Mouse (Mus musculus): ENCODE data around the gene Gnai2. TPM values are rescaled to one million over a fixed set of nuclear protein-coding genes. Genes with fewer than 3 reads are reported as not detected.
A peak's percentile ranks its signal among the peaks of the same experiment; 100 is the strongest.

The Gnai2 gene
- polyA plus RNA-seq, 1 experiment from 2014 or later: 332 TPM

- H3K9ac ChIP-seq: peak overlapping the region; percentile 32; the same call in 1 of the 2 replicates
- peak overlapping the region; percentile 38 for H3K4me2 ChIP-seq
- no peaks in the 10 kb centered on the region for H3K27me3 ChIP-seq
- no peaks in the 10 kb centered on the region for H3K36me3 ChIP-seq
- H3K4me1 ChIP-seq (replicated peaks): peaks cover 83% of the 10 kb centered on the region
- no peak overlapping the region for H3K4me3 ChIP-seq
- H3K9me3 ChIP-seq: no peaks in the 10 kb centered on the region
- H3K27ac ChIP-seq (replicated peaks): peak overlapping the region; percentile 89
- 15% methylated on average over 20 of the region's 20 CpGs for whole genome bisulfite sequencing
- ATAC-seq (ENCODE audit: low FRiP score, low read depth): no peak
Observed at GRCm38 (mm10) chr9:107627387-107628255, 7.5 kb downstream of the Gnai2 start.

- H3K27ac ChIP-seq (replicated peaks): peak overlapping the region; percentile 89
- H3K4me1 ChIP-seq (replicated peaks): peaks cover 76% of the 10 kb centered on the region
- 0 out of 2 replicates have a peak overlapping the region, but pooled peaks have one; percentile 5 for H3K4me3 ChIP-seq
- 0% methylated on average over 2 of the region's 2 CpGs for WGBS
- peak overlapping the region; percentile 38 for H3K4me2 ChIP-seq
- no peaks in the 10 kb centered on the region for H3K27me3 ChIP-seq
- peak overlapping the region; percentile 32 for H3K9ac ChIP-seq
- H3K9me3 ChIP-seq: no peaks in the 10 kb centered on the region
- ATAC-seq (ENCODE audit: low FRiP score, low read depth): peak; percentile 55
- H3K36me3 ChIP-seq: no peaks in the 10 kb centered on the region
Observed at GRCm38 (mm10) chr9:107626844-107627277, 8.3 kb downstream of the Gnai2 start.

- Histone ChIP-seq H3K27ac (replicated peaks) (peak overlapping the region; percentile 89), H3K9me3 (no peaks in the 10 kb centered on the region), H3K27me3 (no peaks in the 10 kb centered on the region), H3K4me3 (peak overlapping the region; percentile 5; the same call in 1 of the 2 replicates), H3K4me2 (peak overlapping the region; percentile 38), H3K4me1 (replicated peaks) (peaks cover 70% of the 10 kb centered on the region), H3K9ac (peak overlapping the region; percentile 32; the same call in 1 of the 2 replicates), H3K36me3 (no peaks in the 10 kb centered on the region)
- peak; percentile 12 for ATAC-seq (ENCODE audit: low FRiP score, low read depth)
- 26% methylated on average over 15 of the region's 15 CpGs for WGBS
Observed at GRCm38 (mm10) chr9:107626158-107626843, 8.9 kb downstream of the Gnai2 start.

GRCm38 (mm10) chr9:107625351-107626128, 9.6 kb downstream of the Gnai2 start:
- Histone ChIP-seq H3K27me3 (no peaks in the 10 kb centered on the region), H3K4me1 (replicated peaks) (peaks cover 62% of the 10 kb centered on the region), H3K27ac (replicated peaks) (peak overlapping the region; percentile 89), H3K4me3 (no peak overlapping the region), H3K9ac (no peak overlapping the region), H3K4me2 (0 out of 2 replicates have a peak overlapping the region, but pooled peaks have one; percentile 38), H3K9me3 (no peaks in the 10 kb centered on the region), H3K36me3 (no peaks in the 10 kb centered on the region)
- ATAC-seq (ENCODE audit: low FRiP score, low read depth): no peak
- WGBS: 82% methylated on average over 12 of the region's 12 CpGs

- H3K27me3 ChIP-seq: no peaks in the 10 kb centered on the region
- WGBS: 71% methylated on average over 3 of the region's 3 CpGs
- H3K4me1 ChIP-seq (replicated peaks): peaks cover 61% of the 10 kb centered on the region
- no peak overlapping the region for H3K4me2 ChIP-seq
- no peaks in the 10 kb centered on the region for H3K9me3 ChIP-seq
- H3K36me3 ChIP-seq: peaks cover 3% of the 10 kb centered on the region
- H3K27ac ChIP-seq (replicated peaks): peak overlapping the region; percentile 89
- ATAC-seq (ENCODE audit: low FRiP score, low read depth): no peak
- H3K4me3 ChIP-seq: no peak overlapping the region
- H3K9ac ChIP-seq: no peak overlapping the region
Observed at GRCm38 (mm10) chr9:107624951-107625350, 10.2 kb downstream of the Gnai2 start.

GRCm38 (mm10) chr9:107624539-107624938, 10.6 kb downstream of the Gnai2 start:
- Histone ChIP-seq H3K4me3 (no peak overlapping the region), H3K9ac (no peak overlapping the region), H3K4me2 (no peak overlapping the region), H3K27ac (replicated peaks) (peak overlapping the region; percentile 89), H3K36me3 (peaks cover 7% of the 10 kb centered on the region), H3K9me3 (no peaks in the 10 kb centered on the region), H3K4me1 (replicated peaks) (peaks cover 61% of the 10 kb centered on the region), H3K27me3 (no peaks in the 10 kb centered on the region)
- WGBS: 52% methylated on average over 5 of the region's 5 CpGs
- ATAC-seq (ENCODE audit: low FRiP score, low read depth): no peak

- no peak for ATAC-seq (ENCODE audit: low FRiP score, low read depth)
- no peak overlapping the region for H3K9ac ChIP-seq
- peaks cover 39% of the 10 kb centered on the region for H3K4me1 ChIP-seq (replicated peaks)
- H3K4me3 ChIP-seq: no peak overlapping the region
- H3K27ac ChIP-seq (replicated peaks): no peak overlapping the region
- no peaks in the 10 kb centered on the region for H3K27me3 ChIP-seq
- no peaks in the 10 kb centered on the region for H3K9me3 ChIP-seq
- H3K36me3 ChIP-seq: peaks cover 37% of the 10 kb centered on the region
- no peak overlapping the region for H3K4me2 ChIP-seq
Observed at GRCm38 (mm10) chr9:107620954-107621353, 14.2 kb downstream of the Gnai2 start.

GRCm38 (mm10) chr9:107619546-107619879, 15.7 kb downstream of the Gnai2 start:
- 71% methylated on average over 13 of the region's 13 CpGs for WGBS
- Histone ChIP-seq H3K27me3 (no peaks in the 10 kb centered on the region), H3K36me3 (peaks cover 48% of the 10 kb centered on the region), H3K9ac (no peak overlapping the region), H3K9me3 (no peaks in the 10 kb centered on the region), H3K27ac (replicated peaks) (peak overlapping the region; percentile 59), H3K4me3 (no peak overlapping the region), H3K4me1 (replicated peaks) (peaks cover 24% of the 10 kb centered on the region), H3K4me2 (no peak overlapping the region)
- ATAC-seq (ENCODE audit: low FRiP score, low read depth): no peak

- ATAC-seq (ENCODE audit: low FRiP score, low read depth): 0 out of 2 replicates have a peak, but pooled peaks have one; percentile 8
- WGBS: 44% methylated on average over 13 of the region's 13 CpGs
- Histone ChIP-seq H3K4me2 (no peak overlapping the region), H3K4me3 (no peak overlapping the region), H3K27me3 (no peaks in the 10 kb centered on the region), H3K9me3 (no peaks in the 10 kb centered on the region), H3K9ac (no peak overlapping the region), H3K27ac (replicated peaks) (peak overlapping the region; percentile 59), H3K4me1 (replicated peaks) (peaks cover 22% of the 10 kb centered on the region), H3K36me3 (peaks cover 52% of the 10 kb centered on the region)
Observed at GRCm38 (mm10) chr9:107618778-107619545, 16.2 kb downstream of the Gnai2 start.

GRCm38 (mm10) chr9:107618098-107618497, 17.1 kb downstream of the Gnai2 start:
- H3K4me2 ChIP-seq: no peak overlapping the region
- no peaks in the 10 kb centered on the region for H3K27me3 ChIP-seq
- peak overlapping the region; percentile 59 for H3K27ac ChIP-seq (replicated peaks)
- peaks cover 54% of the 10 kb centered on the region for H3K36me3 ChIP-seq
- H3K4me1 ChIP-seq (replicated peaks): peaks cover 24% of the 10 kb centered on the region
- ATAC-seq (ENCODE audit: low FRiP score, low read depth): no peak
- no peak overlapping the region for H3K4me3 ChIP-seq
- 84% methylated on average over 6 of the region's 6 CpGs for WGBS
- H3K9me3 ChIP-seq: no peaks in the 10 kb centered on the region
- H3K9ac ChIP-seq: no peak overlapping the region

GRCm38 (mm10) chr9:107617461-107617860, 17.7 kb downstream of the Gnai2 start:
- Histone ChIP-seq H3K9ac (no peak overlapping the region), H3K4me2 (no peak overlapping the region), H3K4me3 (no peak overlapping the region), H3K27me3 (no peaks in the 10 kb centered on the region), H3K4me1 (replicated peaks) (peaks cover 28% of the 10 kb centered on the region), H3K9me3 (no peaks in the 10 kb centered on the region), H3K36me3 (peaks cover 54% of the 10 kb centered on the region), H3K27ac (replicated peaks) (no peak overlapping the region)
- 81% methylated on average over 2 of the region's 2 CpGs for WGBS
- no peak for ATAC-seq (ENCODE audit: low FRiP score, low read depth)
